Mouse (Mus musculus) mouse embryonic stem cell (cell line): ENCODE results near the gene Ube2e2.

Source experiments
- in situ Hi-C, 2 experiments: fragments of 300-500 bp; cut with MboI; formaldehyde crosslinking; loops; 1 replicate in 1 of 2; 3 replicates in 1 of 2; pipeline ENCODE4 v1.14.3; 2019 to 2020; ENCODE audit warnings: low sequenced_read_pairs in 2 of 2, low pct_unique_long_range_greater_than_20kb in 1 of 2, mixed read lengths in 1 of 2; ENCODE audit not compliant: unreplicated experiment in 1 of 2

Gene Ube2e2

DNA sequence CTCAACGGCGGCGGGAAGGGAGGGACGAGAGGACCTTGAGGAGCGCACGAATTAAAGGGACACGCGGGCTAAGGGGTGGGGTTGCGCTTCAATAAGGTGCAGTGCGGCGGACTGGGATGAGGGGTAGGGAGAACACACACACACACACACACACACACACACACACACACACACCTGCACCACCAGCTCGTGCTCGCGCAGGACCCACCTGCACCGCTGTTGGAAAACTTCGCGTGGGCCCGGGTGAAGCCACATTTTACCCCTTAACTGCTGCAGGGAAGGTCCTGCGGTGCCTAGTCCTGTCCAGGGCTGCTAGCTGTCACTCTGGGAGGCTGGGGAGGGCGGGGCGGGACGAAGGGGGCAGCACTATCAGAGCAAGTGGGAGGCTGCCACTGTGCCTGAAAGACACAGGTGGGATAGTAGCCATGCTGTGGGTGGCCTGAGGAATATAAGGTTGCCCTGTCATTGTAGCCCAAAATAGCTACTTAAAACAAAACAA is at the start of gene Ube2e2:
TSS of gene Ube2e2 (minus strand) at position 321 of the 499 bp plus-strand sequence.
- in situ Hi-C loops, result no loop called here

DNA sequence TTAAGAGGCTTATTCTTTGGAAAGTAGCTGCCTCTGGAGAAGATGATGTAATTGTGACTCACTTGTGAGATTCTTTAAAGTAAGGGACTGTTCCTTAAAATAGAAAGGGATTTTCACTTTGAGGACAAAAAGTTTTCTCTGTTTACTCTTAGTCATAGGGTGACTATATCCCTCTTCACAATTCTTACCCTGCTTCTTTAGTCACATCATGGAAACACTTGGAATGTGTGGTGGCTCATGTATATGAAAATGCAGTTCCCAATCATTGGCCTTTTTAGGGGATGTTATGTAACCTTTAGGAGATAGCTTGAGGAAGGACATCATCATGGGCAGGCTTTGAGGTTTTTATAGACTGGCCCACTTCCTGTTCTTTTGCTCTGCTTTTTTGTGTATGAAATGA is 46.0 kb upstream of the Ube2e2 start:
- in situ Hi-C loops, result no loop called here

DNA sequence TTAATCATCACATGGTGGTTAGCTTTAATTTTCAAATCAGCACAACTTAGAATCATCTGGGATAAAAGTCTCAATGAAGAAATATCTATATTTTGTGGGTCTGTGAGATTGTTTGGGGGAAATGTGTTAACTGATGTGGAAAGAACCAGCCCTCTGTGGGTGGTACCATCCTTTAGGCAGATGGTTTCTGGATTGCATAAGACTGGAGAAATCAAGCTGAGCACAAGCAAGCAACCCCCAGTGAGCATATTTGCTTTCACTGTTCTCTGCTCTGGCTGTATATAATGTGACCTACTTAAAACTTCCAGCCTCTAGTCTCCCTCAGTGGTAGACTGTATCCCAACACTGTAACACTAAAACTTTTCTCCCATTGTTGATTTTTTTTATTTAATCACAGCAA is 9.5 kb upstream of the Ube2e2 start:
- in situ Hi-C loops, result no loop called here

DNA sequence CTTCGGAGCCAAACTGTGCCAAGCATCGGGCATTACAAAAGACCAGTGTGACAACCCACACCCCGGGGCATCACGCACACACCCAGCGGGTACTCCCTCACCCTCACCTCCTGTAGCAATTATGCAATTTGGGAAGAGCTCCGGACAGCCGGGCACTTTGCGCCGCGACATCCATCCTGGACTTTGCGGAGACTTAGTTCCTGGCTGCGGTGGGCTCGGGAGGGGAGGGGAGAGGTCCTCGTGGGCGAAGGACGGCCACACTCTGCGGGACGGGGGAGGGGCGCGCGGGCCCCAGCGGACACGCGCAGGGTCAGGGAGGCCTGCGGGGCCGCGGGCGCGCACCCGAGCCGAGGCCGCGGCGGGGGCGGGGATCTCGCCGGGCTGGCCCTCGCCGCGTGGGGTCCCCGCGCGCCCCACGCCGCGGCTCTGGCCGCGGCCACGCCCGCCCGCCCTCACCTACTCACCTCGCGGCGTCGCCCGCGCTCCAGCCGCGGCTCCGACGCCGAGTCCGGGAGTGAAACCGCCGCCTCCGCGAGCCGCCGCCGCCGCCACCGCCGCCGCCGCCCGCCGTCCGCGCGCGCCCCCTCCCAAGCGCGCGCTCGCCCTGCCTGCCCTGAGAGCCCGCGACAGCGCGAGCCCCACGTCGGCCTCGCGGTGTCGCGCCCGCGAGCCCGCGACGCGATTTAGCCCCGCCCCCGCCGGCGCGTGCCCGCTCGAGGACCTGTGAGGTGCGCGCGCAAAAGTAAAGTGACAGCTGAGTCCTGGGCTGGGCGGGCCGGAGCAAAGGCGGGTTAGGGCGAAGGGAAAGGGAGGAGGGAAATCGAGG is 733 bp downstream of the Ube2e2 start:
- in situ Hi-C loops, result no loop called here

DNA sequence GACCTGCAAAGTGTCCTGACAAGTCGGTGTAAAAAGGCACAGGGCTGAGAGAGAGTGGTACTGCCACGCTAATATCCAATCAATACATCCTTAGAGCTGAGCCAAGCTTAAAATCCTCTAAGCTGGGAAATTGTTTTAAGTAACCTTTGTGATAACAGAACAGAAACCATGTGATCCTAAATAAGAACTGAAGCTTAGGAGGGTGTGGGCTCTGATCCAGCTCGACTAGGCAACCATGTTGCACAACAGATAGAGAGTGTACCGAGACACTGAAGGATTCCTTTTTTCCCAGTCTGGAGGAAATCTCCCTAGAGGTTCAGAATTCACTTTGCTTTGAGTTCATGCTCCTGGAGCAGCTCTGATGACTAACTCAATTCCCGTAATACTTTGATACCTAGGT is 4.5 kb downstream of the Ube2e2 start:
- in situ Hi-C loops, result no loop called here

DNA sequence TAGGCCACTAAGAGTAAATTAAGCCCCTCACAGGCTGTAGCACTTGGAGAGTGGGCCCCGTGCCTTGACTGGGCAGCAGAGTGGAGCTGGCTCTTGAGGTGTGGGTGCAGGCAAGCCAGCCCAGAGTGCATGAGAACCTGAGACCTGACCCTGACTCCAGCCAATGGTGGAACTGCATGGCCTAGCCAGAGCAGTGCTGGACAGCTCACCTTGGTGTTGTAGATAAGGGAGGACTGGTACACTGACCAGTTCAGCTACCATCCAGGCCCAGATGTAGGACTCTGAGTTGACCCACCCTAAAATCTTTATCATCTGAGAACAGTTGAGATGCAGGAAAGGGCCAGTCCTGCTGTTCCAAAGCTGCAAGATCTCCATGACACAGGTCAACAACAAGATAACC is 11.6 kb downstream of the Ube2e2 start:
- in situ Hi-C loops, result no loop called here

DNA sequence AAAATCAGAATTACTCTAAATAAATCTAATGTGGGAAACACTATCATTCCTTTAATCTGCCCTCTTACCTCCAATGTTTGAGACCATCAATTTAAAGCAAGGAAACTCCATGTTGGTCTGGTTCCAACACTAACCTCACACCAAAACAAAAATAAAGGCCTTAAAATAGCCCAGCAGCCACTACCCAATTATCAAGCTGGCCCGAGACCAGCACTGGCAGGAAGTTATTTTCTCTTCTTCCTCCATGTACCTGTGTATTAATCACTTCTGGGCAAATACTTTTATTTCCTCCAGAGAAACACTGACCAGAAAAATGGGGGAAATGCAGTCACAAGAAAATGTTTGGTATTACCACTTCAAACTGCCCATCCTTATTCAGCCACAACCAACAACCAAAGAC is 23.4 kb downstream of the Ube2e2 start:
- in situ Hi-C loops, result no loop called here

DNA sequence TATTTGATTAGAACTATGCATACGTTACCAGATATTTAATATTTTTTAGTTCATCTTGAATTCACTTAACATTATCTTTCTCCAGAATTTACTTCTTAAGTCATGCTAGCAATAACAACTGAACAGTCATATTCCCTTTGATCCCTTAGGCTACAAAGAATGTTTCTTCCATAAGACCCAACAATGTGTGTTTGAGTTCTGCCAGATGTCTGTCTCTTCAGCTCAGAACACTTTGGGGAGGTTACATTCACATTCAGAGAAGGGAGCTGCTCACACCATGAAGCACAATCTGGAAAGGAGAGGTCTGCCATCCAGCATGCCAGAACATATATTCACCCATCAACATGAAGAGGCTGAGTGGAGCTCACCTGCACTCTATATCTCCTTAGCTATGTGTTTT is 65.4 kb downstream of the Ube2e2 start:
- in situ Hi-C loops, result no loop called here

- in situ Hi-C loops, result no loop called here
These were observed 67.3 kb downstream of the Ube2e2 start for GRCm38 (mm10) chr14:18826753-18827152.

DNA sequence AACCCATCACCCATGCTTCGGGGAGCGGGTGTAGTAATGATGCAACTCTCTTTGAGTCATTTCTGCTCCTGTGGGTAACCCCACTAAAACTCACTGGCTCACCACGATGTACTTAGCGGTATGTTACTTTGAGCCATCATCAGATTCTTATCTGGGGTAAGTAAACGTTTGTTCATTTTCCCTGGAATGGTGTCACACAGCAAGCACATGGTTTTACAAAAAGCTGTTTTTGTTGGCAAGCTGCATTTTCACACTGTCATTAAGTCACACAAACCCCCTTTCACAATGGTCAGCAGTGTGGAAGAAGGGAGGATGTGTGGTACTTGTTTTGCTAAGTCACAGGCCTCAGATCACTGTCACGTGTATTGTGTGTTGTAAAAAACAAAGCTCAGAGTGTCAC is 73.4 kb downstream of the Ube2e2 start:
- in situ Hi-C loops, result no loop called here

DNA sequence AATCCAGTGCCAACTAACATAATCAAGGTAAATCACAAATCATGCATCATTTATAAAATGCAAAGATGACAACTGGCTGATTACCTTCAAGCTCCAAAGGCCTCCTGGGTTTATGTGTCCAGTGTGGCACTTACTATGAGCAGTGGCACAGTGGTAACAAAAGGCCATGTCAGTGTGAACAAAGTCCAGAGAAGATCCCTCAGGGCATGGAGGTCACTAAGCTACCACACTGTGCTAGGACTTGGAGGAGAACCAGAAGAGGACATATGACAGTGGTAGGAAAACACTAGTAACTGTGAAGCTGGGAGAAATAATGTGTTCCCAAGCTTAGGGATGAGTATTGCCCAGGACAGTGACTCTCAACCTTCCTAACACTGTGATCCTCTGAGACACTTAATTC is 97.2 kb downstream of the Ube2e2 start:
- in situ Hi-C loops, result no loop called here

DNA sequence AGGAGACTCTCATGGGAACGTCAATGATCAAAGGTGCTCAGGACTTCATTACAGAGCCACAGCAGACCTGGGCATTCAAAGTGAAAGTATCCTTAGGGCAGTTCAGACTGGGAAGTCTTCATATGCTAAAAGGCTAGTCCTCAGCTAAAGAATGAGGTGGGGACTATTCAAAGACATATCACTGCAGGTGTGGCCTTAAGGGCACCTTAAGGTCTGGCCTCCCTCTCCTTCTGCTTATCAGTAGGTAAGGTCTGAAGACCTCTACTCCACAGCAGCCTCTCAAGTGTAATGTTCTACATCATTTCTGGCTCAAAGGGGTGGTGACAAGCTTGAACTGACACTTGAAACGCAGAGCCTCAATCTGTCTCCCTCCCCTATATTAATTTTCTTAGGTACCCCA is 98.3 kb downstream of the Ube2e2 start:
- in situ Hi-C loops, result no loop called here

DNA sequence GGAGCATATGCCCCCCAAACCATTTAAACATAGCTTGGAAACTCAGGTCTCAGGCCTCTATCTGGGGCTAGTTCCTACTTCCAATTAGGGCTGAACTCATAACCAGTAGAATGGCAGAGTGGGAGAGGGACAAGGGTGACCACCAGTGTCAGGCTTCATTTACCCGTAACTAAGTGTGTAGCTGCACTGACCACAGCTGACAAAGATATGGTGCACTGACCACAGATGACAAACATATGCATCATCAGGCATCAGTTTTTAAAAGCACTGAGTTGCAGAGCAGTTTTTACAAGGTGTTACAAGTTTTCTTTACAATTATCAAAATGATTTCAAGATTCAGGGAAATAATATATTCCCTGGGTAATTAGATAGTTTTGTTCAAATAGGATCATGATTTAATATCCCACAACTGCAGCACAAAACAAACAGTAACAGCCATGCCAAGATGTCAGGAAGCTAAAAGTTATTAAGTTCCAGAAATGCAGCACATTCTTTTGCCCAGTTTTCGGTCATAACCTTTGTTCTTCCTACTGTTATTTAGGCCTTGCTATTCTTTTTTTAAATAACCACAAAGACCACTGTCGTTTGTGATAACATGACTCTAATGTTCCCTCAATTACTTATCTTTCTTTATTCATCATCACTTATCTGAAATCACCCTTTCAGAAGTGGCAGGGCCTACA is 114.9 kb downstream of the Ube2e2 start:
- in situ Hi-C loops, result no loop called here

DNA sequence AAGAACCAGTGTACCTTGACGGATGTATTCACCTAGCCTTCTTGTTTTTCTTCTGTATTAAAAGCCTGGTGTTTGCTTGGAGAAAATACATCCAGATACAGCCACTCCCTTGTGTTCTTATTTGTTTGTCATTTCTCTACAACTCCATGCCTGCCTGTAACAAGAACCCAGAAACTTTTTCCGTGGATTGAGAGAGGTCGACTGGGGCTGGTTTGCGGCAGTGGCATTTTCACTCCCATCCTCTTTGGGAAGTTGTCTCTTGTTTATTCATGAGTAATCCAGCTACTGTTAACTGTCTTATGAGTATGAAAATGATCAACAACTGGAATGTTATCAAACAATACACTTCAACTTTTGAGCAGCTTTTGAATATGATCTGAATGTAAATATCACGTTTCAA is 115.8 kb downstream of the Ube2e2 start:
- in situ Hi-C loops, result no loop called here

DNA sequence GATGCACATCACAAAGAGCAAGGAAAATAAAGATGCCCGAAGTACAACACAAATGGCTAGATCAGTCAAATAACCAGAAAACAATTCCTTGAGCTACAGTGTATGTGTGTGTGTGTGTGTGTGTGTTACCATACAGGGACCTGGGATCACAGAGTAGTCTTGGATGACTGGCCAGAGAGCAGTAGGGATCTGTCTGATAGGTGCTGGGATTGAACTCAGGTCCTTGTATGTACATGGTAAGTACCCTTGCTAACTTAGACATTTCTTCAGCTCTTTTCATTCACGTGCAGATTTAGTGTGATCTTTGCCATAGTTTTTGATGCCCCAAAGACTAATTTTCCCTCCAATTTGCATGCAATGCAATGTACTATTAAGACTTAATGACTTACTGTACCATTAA is 117.9 kb downstream of the Ube2e2 start:
- in situ Hi-C loops, result no loop called here

GRCm38 (mm10) chr14:18773724-18774123 is 120.3 kb downstream of the Ube2e2 start:
- in situ Hi-C loops, result no loop called here

- in situ Hi-C loops, result no loop called here
These were observed 134.3 kb downstream of the Ube2e2 start for GRCm38 (mm10) chr14:18759601-18760356.

- in situ Hi-C loops, result no loop called here
These were observed 135.2 kb downstream of the Ube2e2 start for GRCm38 (mm10) chr14:18758595-18759532.
